Mouse (Mus musculus) CH12.LX (cell line): ENCODE data around the gene Shmt2.

Source experiments
- PAX5 ChIP-seq: IDR thresholded peaks from 2 replicates; pipeline ENCODE4 v1.6.1; 2012; ENCODE audit warnings: low read length, inconsistent platforms, mixed read lengths
- POLR2A ChIP-seq: IDR thresholded peaks from 2 replicates; pipeline ENCODE4 v1.6.1; 2011; ENCODE audit warnings: low read depth, mild to moderate bottlenecking, improper control_type of control experiment, low read length

GRCm38 (mm10) chr10:127548236-127548635 is 26.0 kb upstream of the Shmt2 start:
- TF ChIP-seq PAX5 = no peak
- TF ChIP-seq POLR2A = no peak
